Mouse (Mus musculus) testis, postnatal 10 days (tissue): ENCODE measurements around the gene 4921536K21Rik.

Source experiments
- DNase-seq: peaks from one replicate; pipeline ENCODE4 v3.0.0; 2021; ENCODE audit warnings: low spot score

Gene 4921536K21Rik

GRCm38 (mm10) chr11:3854156-3854555 lies 40.7 kb downstream of the 4921536K21Rik start:
- peak; percentile 20 for DNase-seq

- DNase-seq = peak; percentile 64
Observed at GRCm38 (mm10) chr11:3853481-3854034, 41.3 kb downstream of the 4921536K21Rik start.

GRCm38 (mm10) chr11:3853031-3853430 lies 41.9 kb downstream of the 4921536K21Rik start:
- peak; percentile 27 for DNase-seq

GRCm38 (mm10) chr11:3851872-3852271 lies 43.0 kb downstream of the 4921536K21Rik start:
- DNase-seq = peak; percentile 34

- peak; percentile 36 for DNase-seq
Observed at GRCm38 (mm10) chr11:3850746-3851277, 44.1 kb downstream of the 4921536K21Rik start.

- DNase-seq = peak; percentile 31
Observed at GRCm38 (mm10) chr11:3850315-3850614, 44.6 kb downstream of the 4921536K21Rik start.

GRCm38 (mm10) chr11:3849469-3850314 lies 45.2 kb downstream of the 4921536K21Rik start:
- DNase-seq = peak; percentile 42

- no peak for DNase-seq
Observed at GRCm38 (mm10) chr11:3846351-3846750, 48.5 kb downstream of the 4921536K21Rik start.

- no peak for DNase-seq
Observed at GRCm38 (mm10) chr11:3843943-3844734, 50.8 kb downstream of the 4921536K21Rik start.
